Mouse (Mus musculus): Measurements from ENCODE around the gene Ifitm10. TPM values are rescaled to one million over a fixed set of nuclear protein-coding genes. Genes with fewer than 3 reads are reported as not detected.
A peak's percentile ranks its signal among the peaks of the same experiment; 100 is the strongest.
"Not testable (repeated sequence)": the region's sequence is repeated elsewhere in the genome, so short reads cannot be mapped to it uniquely, and the experiment has no call there.

The Ifitm10 gene
- polyA plus RNA-seq, 1 experiment from 2014 or later, result 0.32 TPM

GRCm38 (mm10) chr7:142347542-142347941, 26.0 kb downstream of the Ifitm10 start:
- no peak overlapping the region for H3K9ac ChIP-seq (ENCODE audit: low read length)
- H3K27ac ChIP-seq (ENCODE audit: low read depth, low read length), result no peak overlapping the region
- no peaks in the 10 kb centered on the region for H3K4me1 ChIP-seq (replicated peaks; ENCODE audit: control insufficient read depth, insufficient read depth, low read length)
- H3K36me3 ChIP-seq (ENCODE audit: control insufficient read depth, insufficient read depth, low read length), result no peaks in the 10 kb centered on the region
- no peak for DNase-seq (ENCODE audit: low spot score)
- no peak overlapping the region for H3K4me2 ChIP-seq (ENCODE audit: low read depth, low read length, severe bottlenecking)
- ATAC-seq (replicated peaks; ENCODE audit: low FRiP score), result no peak
- no peaks in the 10 kb centered on the region for H3K27me3 ChIP-seq (ENCODE audit: control insufficient read depth, insufficient read depth, low read length)
- no peaks in the 10 kb centered on the region for H3K9me3 ChIP-seq (ENCODE audit: control insufficient read depth, low read length)
- 85% methylated on average over 4 of the region's 4 CpGs for WGBS
- no peak overlapping the region for H3K4me3 ChIP-seq (ENCODE audit: low read depth, low read length)

- no peaks in the 10 kb centered on the region for H3K36me3 ChIP-seq (ENCODE audit: control insufficient read depth, insufficient read depth, low read length)
- DNase-seq (ENCODE audit: low spot score) (no peak), ATAC-seq (replicated peaks; ENCODE audit: low FRiP score) (no peak)
- H3K4me3 ChIP-seq (ENCODE audit: low read depth, low read length), result no peak overlapping the region
- no peaks in the 10 kb centered on the region for H3K9me3 ChIP-seq (ENCODE audit: control insufficient read depth, low read length)
- no peak overlapping the region for H3K9ac ChIP-seq (ENCODE audit: low read length)
- H3K4me1 ChIP-seq (replicated peaks; ENCODE audit: control insufficient read depth, insufficient read depth, low read length), result no peaks in the 10 kb centered on the region
- H3K27ac ChIP-seq (ENCODE audit: low read depth, low read length), result no peak overlapping the region
- 83% methylated on average over 3 of the region's 3 CpGs for WGBS
- no peak overlapping the region for H3K4me2 ChIP-seq (ENCODE audit: low read depth, low read length, severe bottlenecking)
- H3K27me3 ChIP-seq (ENCODE audit: control insufficient read depth, insufficient read depth, low read length), result no peaks in the 10 kb centered on the region
Observed at GRCm38 (mm10) chr7:142342247-142342640, 31.3 kb downstream of the Ifitm10 start.

GRCm38 (mm10) chr7:142341564-142342246, 31.8 kb downstream of the Ifitm10 start:
- no peaks in the 10 kb centered on the region for H3K4me1 ChIP-seq (replicated peaks; ENCODE audit: control insufficient read depth, insufficient read depth, low read length)
- H3K9me3 ChIP-seq (ENCODE audit: control insufficient read depth, low read length), result no peaks in the 10 kb centered on the region
- 81% methylated on average over 10 of the region's 10 CpGs for WGBS
- H3K27ac ChIP-seq (ENCODE audit: low read depth, low read length), result no peak overlapping the region
- H3K4me2 ChIP-seq (ENCODE audit: low read depth, low read length, severe bottlenecking), result no peak overlapping the region
- no peak overlapping the region for H3K4me3 ChIP-seq (ENCODE audit: low read depth, low read length)
- H3K36me3 ChIP-seq (ENCODE audit: control insufficient read depth, insufficient read depth, low read length), result no peaks in the 10 kb centered on the region
- no peak for ATAC-seq (replicated peaks; ENCODE audit: low FRiP score)
- DNase-seq (ENCODE audit: low spot score), result no peak
- H3K27me3 ChIP-seq (ENCODE audit: control insufficient read depth, insufficient read depth, low read length), result no peaks in the 10 kb centered on the region
- H3K9ac ChIP-seq (ENCODE audit: low read length), result no peak overlapping the region

GRCm38 (mm10) chr7:142340269-142340970, 33.1 kb downstream of the Ifitm10 start:
- 59% methylated on average over 10 of the region's 10 CpGs for WGBS
- Histone ChIP-seq H3K27me3 (ENCODE audit: control insufficient read depth, insufficient read depth, low read length) (no peaks in the 10 kb centered on the region), H3K27ac (ENCODE audit: low read depth, low read length) (no peak overlapping the region), H3K4me3 (ENCODE audit: low read depth, low read length) (no peak overlapping the region), H3K36me3 (ENCODE audit: control insufficient read depth, insufficient read depth, low read length) (no peaks in the 10 kb centered on the region), H3K4me2 (ENCODE audit: low read depth, low read length, severe bottlenecking) (no peak overlapping the region), H3K4me1 (replicated peaks; ENCODE audit: control insufficient read depth, insufficient read depth, low read length) (no peaks in the 10 kb centered on the region), H3K9me3 (ENCODE audit: control insufficient read depth, low read length) (no peaks in the 10 kb centered on the region), H3K9ac (ENCODE audit: low read length) (no peak overlapping the region)
- ATAC-seq (replicated peaks; ENCODE audit: low FRiP score), result no peak
- DNase-seq (ENCODE audit: low spot score), result no peak

GRCm38 (mm10) chr7:142335151-142335550, 38.4 kb downstream of the Ifitm10 start:
- no peaks in the 10 kb centered on the region for H3K4me1 ChIP-seq (replicated peaks; ENCODE audit: control insufficient read depth, insufficient read depth, low read length)
- 87% methylated on average over 8 of the region's 8 CpGs for WGBS
- no peak overlapping the region for H3K4me2 ChIP-seq (ENCODE audit: low read depth, low read length, severe bottlenecking)
- DNase-seq (ENCODE audit: low spot score), result no peak
- no peak overlapping the region for H3K9ac ChIP-seq (ENCODE audit: low read length)
- no peak overlapping the region for H3K4me3 ChIP-seq (ENCODE audit: low read depth, low read length)
- no peaks in the 10 kb centered on the region for H3K27me3 ChIP-seq (ENCODE audit: control insufficient read depth, insufficient read depth, low read length)
- ATAC-seq (replicated peaks; ENCODE audit: low FRiP score), result no peak
- no peaks in the 10 kb centered on the region for H3K36me3 ChIP-seq (ENCODE audit: control insufficient read depth, insufficient read depth, low read length)
- H3K9me3 ChIP-seq (ENCODE audit: control insufficient read depth, low read length), result no peaks in the 10 kb centered on the region
- H3K27ac ChIP-seq (ENCODE audit: low read depth, low read length), result no peak overlapping the region

GRCm38 (mm10) chr7:142334246-142334645, 39.3 kb downstream of the Ifitm10 start:
- no peaks in the 10 kb centered on the region for H3K27me3 ChIP-seq (ENCODE audit: control insufficient read depth, insufficient read depth, low read length)
- no peak overlapping the region for H3K9ac ChIP-seq (ENCODE audit: low read length)
- H3K9me3 ChIP-seq (ENCODE audit: control insufficient read depth, low read length), result no peaks in the 10 kb centered on the region
- peak; percentile 71; the same call in 1 of the 2 replicates for ATAC-seq (replicated peaks; ENCODE audit: low FRiP score)
- no peaks in the 10 kb centered on the region for H3K36me3 ChIP-seq (ENCODE audit: control insufficient read depth, insufficient read depth, low read length)
- no peak overlapping the region for H3K27ac ChIP-seq (ENCODE audit: low read depth, low read length)
- peak; percentile 96 for DNase-seq (ENCODE audit: low spot score)
- H3K4me2 ChIP-seq (ENCODE audit: low read depth, low read length, severe bottlenecking), result no peak overlapping the region
- no peaks in the 10 kb centered on the region for H3K4me1 ChIP-seq (replicated peaks; ENCODE audit: control insufficient read depth, insufficient read depth, low read length)
- WGBS, result 2% methylated on average over 3 of the region's 3 CpGs
- H3K4me3 ChIP-seq (ENCODE audit: low read depth, low read length), result no peak overlapping the region

- DNase-seq (ENCODE audit: low spot score); ATAC-seq (replicated peaks; ENCODE audit: low FRiP score): not testable (repeated sequence)
- WGBS, result 74% methylated on average over 3 of the region's 9 CpGs
Observed at GRCm38 (mm10) chr7:142332741-142333140, 40.8 kb downstream of the Ifitm10 start.

GRCm38 (mm10) chr7:142331281-142331680, 42.3 kb downstream of the Ifitm10 start:
- H3K4me1 ChIP-seq (replicated peaks; ENCODE audit: control insufficient read depth, insufficient read depth, low read length), result no peaks in the 10 kb centered on the region
- no peak overlapping the region for H3K4me2 ChIP-seq (ENCODE audit: low read depth, low read length, severe bottlenecking)
- no peaks in the 10 kb centered on the region for H3K36me3 ChIP-seq (ENCODE audit: control insufficient read depth, insufficient read depth, low read length)
- WGBS, result 84% methylated on average over 4 of the region's 4 CpGs
- no peaks in the 10 kb centered on the region for H3K27me3 ChIP-seq (ENCODE audit: control insufficient read depth, insufficient read depth, low read length)
- no peak overlapping the region for H3K9ac ChIP-seq (ENCODE audit: low read length)
- no peak overlapping the region for H3K27ac ChIP-seq (ENCODE audit: low read depth, low read length)
- H3K4me3 ChIP-seq (ENCODE audit: low read depth, low read length), result no peak overlapping the region
- DNase-seq (ENCODE audit: low spot score) (no peak), ATAC-seq (replicated peaks; ENCODE audit: low FRiP score) (no peak)
- H3K9me3 ChIP-seq (ENCODE audit: control insufficient read depth, low read length), result no peaks in the 10 kb centered on the region

More at GRCm38 (mm10) chr7:142332741-142333140, 40.8 kb downstream of the Ifitm10 start:
- not testable (repeated sequence) for H3K36me3 ChIP-seq (ENCODE audit: control insufficient read depth, insufficient read depth, low read length); H3K27me3 ChIP-seq (ENCODE audit: control insufficient read depth, insufficient read depth, low read length); H3K4me2 ChIP-seq (ENCODE audit: low read depth, low read length, severe bottlenecking); H3K4me3 ChIP-seq (ENCODE audit: low read depth, low read length); H3K27ac ChIP-seq (ENCODE audit: low read depth, low read length); H3K9me3 ChIP-seq (ENCODE audit: control insufficient read depth, low read length); H3K4me1 ChIP-seq (replicated peaks; ENCODE audit: control insufficient read depth, insufficient read depth, low read length); H3K9ac ChIP-seq (ENCODE audit: low read length)
